Mouse (Mus musculus) right cerebral cortex, postnatal 4 days (tissue): ENCODE results near the gene Dhx57.
"Not testable (repeated sequence)": the region's sequence is repeated elsewhere in the genome, so short reads cannot be mapped to it uniquely, and the experiment has no call there.

Experiments
- DNase-seq: peaks from one replicate; pipeline ENCODE4 v3.0.0-alpha.2; 2022

The Dhx57 gene

GRCm38 (mm10) chr17:80290074-80290657 is at the start of gene Dhx57, which contains the start of gene Morn2:
TSS of gene Dhx57 (minus strand) at chr17:80290476.
TSS of gene Morn2 (plus strand) at chr17:80290203.
- DNase-seq: peak; percentile 99

- peak; percentile 16 for DNase-seq
These were observed 42.1 kb upstream of the Dhx57 start for GRCm38 (mm10) chr17:80332386-80332785.

GRCm38 (mm10) chr17:80326431-80326830 is 36.2 kb upstream of the Dhx57 start:
- no peak for DNase-seq

GRCm38 (mm10) chr17:80325456-80325855 is 35.2 kb upstream of the Dhx57 start:
- no peak for DNase-seq

- no peak for DNase-seq
These were observed 34.2 kb upstream of the Dhx57 start for GRCm38 (mm10) chr17:80324521-80324920.

- DNase-seq: no peak
These were observed 33.4 kb upstream of the Dhx57 start for GRCm38 (mm10) chr17:80323658-80324057.

GRCm38 (mm10) chr17:80323015-80323414 is 32.7 kb upstream of the Dhx57 start:
- no peak for DNase-seq

- no peak for DNase-seq
These were observed 32.0 kb upstream of the Dhx57 start for GRCm38 (mm10) chr17:80322228-80322627.

- no peak for DNase-seq
These were observed 22.1 kb upstream of the Dhx57 start for GRCm38 (mm10) chr17:80312405-80312804.

- DNase-seq: no peak
These were observed 21.5 kb upstream of the Dhx57 start for GRCm38 (mm10) chr17:80311761-80312160.

GRCm38 (mm10) chr17:80307251-80307650 is 17.0 kb upstream of the Dhx57 start, which contains the start of gene Arhgef33:
TSS of gene Arhgef33 (plus strand) at chr17:80307407.
- no peak for DNase-seq

GRCm38 (mm10) chr17:80298844-80299243 is 8.6 kb upstream of the Dhx57 start:
- no peak for DNase-seq

- DNase-seq: no peak
These were observed 5.0 kb upstream of the Dhx57 start for GRCm38 (mm10) chr17:80295258-80295657.

GRCm38 (mm10) chr17:80291148-80291547 is 872 bp upstream of the Dhx57 start:
- DNase-seq: no peak

GRCm38 (mm10) chr17:80289280-80290073 is 799 bp downstream of the Dhx57 start:
- no peak for DNase-seq

- DNase-seq: no peak
These were observed 2.3 kb downstream of the Dhx57 start for GRCm38 (mm10) chr17:80288012-80288411.

- no peak for DNase-seq
These were observed 5.8 kb downstream of the Dhx57 start for GRCm38 (mm10) chr17:80284446-80284845.

- DNase-seq: no peak
These were observed 10.8 kb downstream of the Dhx57 start for GRCm38 (mm10) chr17:80279340-80280070.

- DNase-seq: no peak
These were observed 12.0 kb downstream of the Dhx57 start for GRCm38 (mm10) chr17:80278255-80278654.

- not testable (repeated sequence) for DNase-seq
These were observed 19.7 kb downstream of the Dhx57 start for GRCm38 (mm10) chr17:80270622-80271021.

- DNase-seq: no peak
These were observed 22.1 kb downstream of the Dhx57 start for GRCm38 (mm10) chr17:80268151-80268550.

- no peak for DNase-seq
These were observed 23.2 kb downstream of the Dhx57 start for GRCm38 (mm10) chr17:80267065-80267464.

GRCm38 (mm10) chr17:80255208-80255607 is 35.1 kb downstream of the Dhx57 start:
- DNase-seq: no peak

GRCm38 (mm10) chr17:80254421-80254820 is 35.9 kb downstream of the Dhx57 start:
- DNase-seq: no peak
